Mouse (Mus musculus) ES-E14 (cell line): ENCODE results near the gene Asap2. TPM values are rescaled to one million over a fixed set of nuclear protein-coding genes. Genes with fewer than 3 reads are reported as not detected.

Source experiments
- DNase-seq: peaks from one replicate; pipeline ENCODE4 v3.0.0-alpha.2; 2013; ENCODE audit warnings: low read depth, low spot score
- H3K27ac ChIP-seq: 2 replicates; pipeline ENCODE4 v1.5.1; 2012; ENCODE audit warnings: low read depth, mild to moderate bottlenecking, low read length, moderate library complexity, mixed read lengths; ENCODE audit not compliant: poor library complexity, insufficient read depth, severe bottlenecking
- H3K36me3 ChIP-seq: 2 replicates; pipeline ENCODE4 v1.6.1; 2012; ENCODE audit warnings: mild to moderate bottlenecking, low read length, moderate library complexity, mixed read lengths; ENCODE audit not compliant: control insufficient read depth, poor library complexity, insufficient read depth, severe bottlenecking
- H3K4me1 ChIP-seq, 2 experiments: fragments of 150-350 bp in 1 of 2; sonication (generic) in 1 of 2; 2 replicates each; pipeline ENCODE4 v1.6.1; 2012; ENCODE audit warnings: low read length in 2 of 2, mild to moderate bottlenecking in 1 of 2, mixed read lengths in 1 of 2; ENCODE audit not compliant: control insufficient read depth in 2 of 2, insufficient read depth in 2 of 2, poor library complexity in 1 of 2
- H3K4me3 ChIP-seq, 2 experiments: fragments of 150-350 bp in 1 of 2; sonication (generic) in 1 of 2; 2 replicates each; pipeline ENCODE4 v1.5.1; 2012; ENCODE audit warnings: low read length in 2 of 2, low read depth in 1 of 2, mild to moderate bottlenecking in 1 of 2, mixed read lengths in 1 of 2; ENCODE audit not compliant: insufficient read depth in 1 of 2, poor library complexity in 1 of 2, severe bottlenecking in 1 of 2
- H3K9ac ChIP-seq: 2 replicates; pipeline ENCODE4 v1.6.1; 2012; ENCODE audit warnings: low read depth, mild to moderate bottlenecking, low read length, mixed read lengths; ENCODE audit not compliant: poor library complexity, insufficient read depth, severe bottlenecking
- H3K9me3 ChIP-seq: fragments of 150-350 bp; sonication (generic); 2 replicates; pipeline ENCODE4 v1.6.1; 2012; ENCODE audit warnings: low read depth, mild to moderate bottlenecking, low read length; ENCODE audit not compliant: control insufficient read depth, insufficient read depth
- CHD2 ChIP-seq: IDR thresholded peaks from 2 replicates; pipeline ENCODE4 v1.6.1; 2014; ENCODE audit warnings: mild to moderate bottlenecking, low read depth, low read length, inconsistent platforms
- HCFC1 ChIP-seq: IDR thresholded peaks from 2 replicates; pipeline ENCODE4 v1.6.1; 2012; ENCODE audit warnings: low read length, inconsistent platforms, borderline replicate concordance; ENCODE audit not compliant: insufficient read depth
- MAFK ChIP-seq: IDR thresholded peaks from 2 replicates; pipeline ENCODE4 v1.6.1; 2014; ENCODE audit warnings: mild to moderate bottlenecking, low read depth, low read length, inconsistent platforms; ENCODE audit not compliant: insufficient read depth
- ZC3H11A ChIP-seq: IDR thresholded peaks from 2 replicates; pipeline ENCODE4 v1.6.1; 2012; ENCODE audit warnings: low read depth, mild to moderate bottlenecking, inconsistent platforms, low read length, borderline replicate concordance
- ZNF384 ChIP-seq: IDR thresholded peaks from 2 replicates; pipeline ENCODE4 v1.6.1; 2012; ENCODE audit warnings: low read depth, low read length, inconsistent platforms
- in situ Hi-C, 2 experiments: fragments of 600-800 bp; cut with MboI; formaldehyde crosslinking; loops; one replicate each; pipeline ENCODE4 v1.15.1; 2025; ENCODE audit warnings: low sequenced_read_pairs in 2 of 2, inconsistent platforms in 1 of 2; ENCODE audit not compliant: unreplicated experiment in 2 of 2
- total RNA-seq: library from RNA; depleted of rRNA; stranded (reverse); fragments of 300-350 nt; gene quantifications from 2 replicates; pipeline ENCODE4 v1.2.3, GENCODE M21; 2012

Asap2 gene
- total RNA-seq, 1 experiment = 6.8 TPM

DNA sequence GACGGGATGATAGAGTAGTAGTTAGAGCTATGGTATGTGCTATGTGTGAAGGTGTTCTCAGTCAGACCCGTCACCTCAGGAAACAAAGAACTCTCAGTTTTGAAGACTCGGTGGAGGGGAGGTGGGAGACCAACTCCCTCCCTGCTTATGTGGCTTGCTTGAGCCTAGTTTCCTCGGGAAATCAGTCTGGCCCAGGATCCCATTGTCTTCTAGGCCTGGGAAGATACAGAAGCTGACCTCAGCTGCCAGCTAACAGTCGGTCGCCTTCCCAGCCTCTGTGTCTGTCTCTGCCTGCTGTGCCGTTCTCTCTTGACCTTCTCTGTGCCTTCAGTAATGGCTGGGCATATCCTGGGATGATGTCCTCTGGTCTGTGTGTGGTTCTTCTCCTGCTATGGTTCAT, 169.0 kb downstream of the Asap2 start:
- DNase-seq = no peak
- no peaks in the 10 kb centered on the region for H3K9me3 ChIP-seq
- no peak overlapping the region for H3K4me3 ChIP-seq
- H3K27ac ChIP-seq = no peak overlapping the region
- no peaks in the 10 kb centered on the region for H3K36me3 ChIP-seq
- in situ Hi-C loops = no loop called here
- H3K9ac ChIP-seq = no peak overlapping the region
- peaks cover 4 to 16% of the 10 kb centered on the region in 2 experiments; a peak in 3 of 4 replicates for H3K4me1 ChIP-seq
- TF ChIP-seq MAFK = no peak
- no peak for TF ChIP-seq HCFC1
- no peak for TF ChIP-seq CHD2
- no peak for TF ChIP-seq ZNF384
- TF ChIP-seq ZC3H11A = no peak

DNA sequence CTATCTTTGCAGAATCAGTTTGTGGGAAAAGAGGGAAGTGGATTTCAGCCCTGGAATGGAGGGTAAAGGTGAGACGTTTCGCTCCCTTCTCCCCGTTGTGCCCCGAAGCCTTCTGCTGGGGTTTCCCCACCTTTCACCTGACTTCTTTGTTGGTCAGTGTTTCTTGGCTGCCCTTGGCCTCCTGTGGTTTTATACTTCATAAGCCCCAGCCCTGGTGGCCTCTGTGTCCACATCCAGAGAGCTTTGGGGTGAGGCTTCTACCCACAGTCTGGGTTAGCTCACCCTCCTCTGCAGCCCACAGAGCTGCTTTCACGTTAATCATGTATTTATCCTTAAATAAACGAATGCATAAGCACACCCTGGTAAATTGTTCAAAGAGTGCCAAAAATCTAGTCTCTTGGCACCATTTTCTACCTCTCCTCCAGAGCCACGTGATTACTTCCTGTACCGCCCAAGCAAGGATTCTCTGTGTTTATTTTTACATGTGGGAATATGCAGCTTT, 170.1 kb downstream of the Asap2 start:
- no peak overlapping the region for H3K9ac ChIP-seq
- no peaks in the 10 kb centered on the region for H3K9me3 ChIP-seq
- in situ Hi-C loops = no loop called here
- H3K4me3 ChIP-seq = no peak overlapping the region
- no peak for TF ChIP-seq ZNF384
- TF ChIP-seq CHD2 = no peak
- TF ChIP-seq ZC3H11A = no peak
- TF ChIP-seq HCFC1 = no peak
- TF ChIP-seq MAFK = no peak
- H3K27ac ChIP-seq = no peak overlapping the region
- DNase-seq = no peak
- H3K36me3 ChIP-seq = no peaks in the 10 kb centered on the region
- H3K4me1 ChIP-seq = peaks cover 4 to 16% of the 10 kb centered on the region in 2 experiments; a peak in 3 of 4 replicates

DNA sequence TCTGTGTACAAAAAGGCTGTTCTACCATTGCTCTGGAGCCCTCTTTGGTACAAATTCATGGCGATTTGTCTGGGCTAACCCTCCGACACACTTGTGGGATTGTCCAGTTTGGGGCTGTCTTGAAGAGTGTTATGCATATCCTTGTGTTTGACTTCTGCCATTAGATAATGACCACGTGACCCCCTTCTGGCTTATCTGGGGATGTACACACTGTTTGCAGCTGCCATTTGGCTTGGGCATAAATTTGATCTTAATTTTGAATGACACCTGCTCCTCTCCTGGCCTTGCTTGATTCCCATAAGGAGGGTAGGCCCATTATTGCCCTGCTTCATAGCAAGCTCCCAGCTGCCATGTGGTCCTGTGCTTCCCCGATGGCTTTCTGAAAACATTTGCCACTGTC, 171.6 kb downstream of the Asap2 start:
- in situ Hi-C loops = no loop called here
- no peak for DNase-seq
- Histone ChIP-seq H3K4me3 (no peak overlapping the region), H3K36me3 (no peaks in the 10 kb centered on the region), H3K9me3 (no peaks in the 10 kb centered on the region), H3K27ac (no peak overlapping the region), H3K4me1 (peaks cover 11 to 26% of the 10 kb centered on the region in 2 experiments), H3K9ac (no peak overlapping the region)
- TF ChIP-seq HCFC1 (no peak), CHD2 (no peak), MAFK (no peak), ZNF384 (no peak), ZC3H11A (no peak)

DNA sequence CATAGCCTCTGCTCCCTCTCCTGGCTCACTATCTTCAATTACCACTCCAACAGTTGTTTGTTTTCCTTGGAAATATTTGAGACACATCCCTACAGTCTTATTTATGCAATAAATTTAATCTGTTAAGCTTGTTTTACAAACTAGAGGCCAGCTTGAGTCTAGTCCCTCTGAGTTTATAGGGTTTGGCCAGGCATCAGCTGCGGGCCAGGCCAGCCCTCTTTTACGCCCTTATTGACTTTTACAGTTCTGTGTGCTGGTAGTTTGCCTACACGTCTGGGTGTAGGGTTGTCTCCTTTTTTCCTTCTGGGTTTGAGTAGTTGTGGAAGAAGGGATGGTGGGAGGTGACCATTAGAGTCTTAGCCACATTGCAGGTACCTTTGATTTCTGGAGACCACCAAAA, 173.4 kb downstream of the Asap2 start:
- Histone ChIP-seq H3K36me3 (no peaks in the 10 kb centered on the region), H3K27ac (no peak overlapping the region), H3K4me1 (peaks cover 24 to 36% of the 10 kb centered on the region in 2 experiments), H3K9me3 (no peaks in the 10 kb centered on the region), H3K9ac (no peak overlapping the region), H3K4me3 (no peak overlapping the region)
- no peak for DNase-seq
- in situ Hi-C loops = no loop called here
- TF ChIP-seq CHD2 (no peak), ZC3H11A (no peak), HCFC1 (no peak), MAFK (no peak), ZNF384 (no peak)

DNA sequence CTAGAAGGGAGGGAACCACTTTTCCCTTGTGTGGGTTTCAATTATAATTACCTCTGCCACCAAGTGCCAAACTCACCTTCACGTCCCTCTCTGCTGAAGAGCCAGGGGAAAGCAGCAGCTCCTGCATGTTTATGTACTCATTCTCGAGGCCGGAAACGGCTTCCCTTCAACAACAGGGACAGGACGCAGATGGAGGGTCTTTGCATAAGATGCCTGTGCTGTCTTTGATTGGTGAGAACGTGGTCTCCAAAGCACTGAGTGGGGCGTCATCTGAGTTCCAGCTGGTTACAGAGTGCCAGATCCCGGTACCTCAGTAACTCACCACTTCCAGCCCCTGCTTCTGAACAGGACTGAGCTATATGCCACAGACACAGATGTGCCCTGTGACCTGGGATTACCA, 174.0 kb downstream of the Asap2 start:
- no peak overlapping the region for H3K27ac ChIP-seq
- H3K9me3 ChIP-seq = no peaks in the 10 kb centered on the region
- in situ Hi-C loops = no loop called here
- H3K36me3 ChIP-seq = peaks cover 1% of the 10 kb centered on the region; the same call in 1 of the 2 replicates
- DNase-seq = no peak
- TF ChIP-seq ZC3H11A = no peak
- no peak for TF ChIP-seq ZNF384
- TF ChIP-seq HCFC1 = no peak
- TF ChIP-seq CHD2 = no peak
- no peak for TF ChIP-seq MAFK
- H3K4me3 ChIP-seq = no peak overlapping the region
- H3K4me1 ChIP-seq = peaks cover 26 to 35% of the 10 kb centered on the region in 2 experiments
- H3K9ac ChIP-seq = no peak overlapping the region
